Mouse (Mus musculus) gonadal fat pad, adult 2 months (tissue): ENCODE measurements around the gene Hist1h4b. TPM values are rescaled to one million over a fixed set of nuclear protein-coding genes. Genes with fewer than 3 reads are reported as not detected.
"Not testable (repeated sequence)": the region's sequence is repeated elsewhere in the genome, so short reads cannot be mapped to it uniquely, and the experiment has no call there.

Source experiments
- DNase-seq: peaks from one replicate; pipeline ENCODE4 v3.0.0-alpha.2; 2012; ENCODE audit warnings: low read depth
- polyA plus RNA-seq: library from polyadenylated mRNA; depleted of rRNA; stranded (reverse); fragments of >200 nt; gene quantifications from 2 replicates; pipeline ENCODE4 v1.2.3, GENCODE M21; 2012

Gene Hist1h4b
- polyA plus RNA-seq, 1 experiment: 0.82 TPM

DNA sequence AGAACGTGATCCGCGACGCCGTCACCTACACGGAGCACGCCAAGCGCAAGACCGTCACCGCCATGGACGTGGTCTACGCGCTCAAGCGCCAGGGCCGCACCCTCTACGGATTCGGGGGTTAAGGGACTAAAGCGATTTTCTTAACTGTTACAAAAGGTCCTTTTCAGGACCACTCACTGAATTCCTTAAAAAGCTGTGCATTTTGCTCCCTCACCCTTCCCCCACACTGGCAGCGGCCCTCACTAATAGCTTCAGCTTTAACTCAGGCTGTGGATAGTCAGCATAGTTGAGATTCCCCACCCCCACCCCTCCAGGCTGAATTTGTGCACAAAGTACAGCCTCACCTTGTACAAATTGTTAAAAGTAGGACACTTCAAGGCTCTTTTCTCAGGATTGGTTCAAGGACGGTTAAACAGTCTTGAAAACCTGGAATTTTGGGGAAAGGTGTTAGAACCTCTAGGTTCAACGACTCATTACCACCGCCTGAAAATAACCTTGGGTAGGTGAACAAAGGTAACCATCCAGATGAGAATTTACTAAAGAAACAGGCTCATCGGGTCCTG, 479 bp downstream of the Hist1h4b start:
- DNase-seq: no peak

DNA sequence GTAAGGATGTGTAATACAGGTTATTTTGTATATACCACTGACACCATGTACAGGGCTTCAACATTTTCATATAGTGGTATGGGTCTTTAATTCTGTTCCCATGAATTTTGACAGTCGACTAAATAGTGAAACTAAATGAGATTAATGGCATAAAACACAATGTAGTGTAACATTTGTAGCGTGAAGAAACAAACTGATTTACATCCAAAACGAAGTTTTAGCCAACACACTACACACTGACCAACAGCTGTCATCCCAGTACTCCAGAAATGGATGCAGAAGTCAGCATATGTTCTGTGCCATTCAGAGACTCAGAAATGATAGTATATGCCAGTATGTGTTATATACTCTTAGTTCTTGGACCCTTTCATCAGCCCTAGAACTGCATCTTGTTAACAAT, 1.1 kb downstream of the Hist1h4b start:
- no peak for DNase-seq

GRCm38 (mm10) chr13:23759251-23759771, 2.5 kb downstream of the Hist1h4b start:
- no peak for DNase-seq

DNA sequence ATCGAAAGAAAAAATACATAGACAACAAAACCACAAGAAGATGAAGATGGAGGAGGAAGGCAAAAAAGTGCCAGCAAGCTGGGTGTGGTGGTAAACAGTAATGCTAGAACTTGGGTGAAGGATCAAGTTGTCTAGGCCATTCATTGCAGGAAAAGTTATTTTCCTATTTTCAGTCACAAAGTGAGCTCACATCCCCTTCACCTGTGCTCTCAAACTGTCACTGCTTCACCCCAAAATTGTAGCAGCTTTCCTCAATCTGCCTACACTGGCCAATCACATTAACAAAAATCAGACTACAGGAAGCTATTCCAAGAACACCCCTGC, 3.1 kb downstream of the Hist1h4b start:
- DNase-seq: no peak

- no peak for DNase-seq
Measured at GRCm38 (mm10) chr13:23760240-23760971, 3.6 kb downstream of the Hist1h4b start.

GRCm38 (mm10) chr13:23760972-23761864, 4.4 kb downstream of the Hist1h4b start, which contains the start of gene Hist1h4a:
Gene Hist1h4a, minus strand, starts transcription at chr13:23761230.
- DNase-seq: no peak

- DNase-seq: not testable (repeated sequence)
Measured at GRCm38 (mm10) chr13:23761871-23762821, 5.3 kb downstream of the Hist1h4b start, which contains the start of gene Hist1h3a. Gene Hist1h3a, minus strand, starts transcription at chr13:23762386.

GRCm38 (mm10) chr13:23763242-23763585, 6.4 kb downstream of the Hist1h4b start:
- DNase-seq: no peak

GRCm38 (mm10) chr13:23763586-23764323, 6.9 kb downstream of the Hist1h4b start, which contains the start of gene Hist1h1a:
Gene Hist1h1a, plus strand, starts transcription at chr13:23763666.
- DNase-seq: no peak

- DNase-seq: no peak
Measured at GRCm38 (mm10) chr13:23764324-23765171, 7.7 kb downstream of the Hist1h4b start.

- DNase-seq: no peak
Measured at GRCm38 (mm10) chr13:23765172-23765513, 8.3 kb downstream of the Hist1h4b start.

DNA sequence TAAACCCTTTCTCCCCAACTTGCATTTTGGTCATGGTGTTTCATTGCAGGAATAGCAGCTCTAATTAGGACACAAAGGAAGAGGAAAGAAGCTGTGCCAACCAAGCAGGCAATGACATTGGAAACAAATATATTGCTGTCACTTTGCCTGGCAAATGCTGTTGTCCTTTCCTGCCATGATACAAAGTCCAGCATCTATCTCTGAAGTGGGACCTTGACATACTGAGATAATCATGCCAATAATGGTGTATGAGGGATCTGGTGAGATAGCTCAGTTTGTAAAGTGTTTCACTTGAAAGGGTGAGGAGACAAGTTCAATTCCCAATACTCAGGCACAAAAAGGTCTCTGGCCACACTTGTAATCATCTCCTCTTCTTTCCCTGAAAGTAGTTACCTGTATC, 10.0 kb downstream of the Hist1h4b start:
- no peak for DNase-seq

GRCm38 (mm10) chr13:23768834-23769397, 12.1 kb downstream of the Hist1h4b start:
- DNase-seq: no peak

DNA sequence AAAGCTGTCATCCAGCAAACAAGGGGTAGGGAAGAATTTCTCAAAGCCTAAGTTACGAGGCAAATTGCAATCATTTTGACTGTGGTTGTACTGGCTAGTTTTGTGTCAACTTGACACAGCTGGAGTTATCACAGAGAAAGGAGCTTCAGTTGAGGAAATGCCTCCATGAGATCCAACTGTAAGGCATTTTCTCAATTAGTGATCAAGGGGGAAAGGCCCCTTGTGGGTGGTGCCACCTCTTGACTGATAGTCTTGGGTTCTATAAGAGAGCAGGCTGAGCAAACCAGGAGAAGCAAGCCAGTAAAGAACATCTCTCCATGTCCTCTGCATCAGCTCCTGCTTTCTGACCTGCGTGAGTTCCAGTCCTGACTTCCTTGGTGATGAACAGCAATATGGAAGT, 12.8 kb downstream of the Hist1h4b start, which contains the start of gene Trim38:
Trim38 (plus strand) TSS at position 301 of the 400 bp plus-strand sequence.
- DNase-seq: not testable (repeated sequence)

- no peak for DNase-seq
Measured at GRCm38 (mm10) chr13:23772561-23773313, 15.9 kb downstream of the Hist1h4b start.

DNA sequence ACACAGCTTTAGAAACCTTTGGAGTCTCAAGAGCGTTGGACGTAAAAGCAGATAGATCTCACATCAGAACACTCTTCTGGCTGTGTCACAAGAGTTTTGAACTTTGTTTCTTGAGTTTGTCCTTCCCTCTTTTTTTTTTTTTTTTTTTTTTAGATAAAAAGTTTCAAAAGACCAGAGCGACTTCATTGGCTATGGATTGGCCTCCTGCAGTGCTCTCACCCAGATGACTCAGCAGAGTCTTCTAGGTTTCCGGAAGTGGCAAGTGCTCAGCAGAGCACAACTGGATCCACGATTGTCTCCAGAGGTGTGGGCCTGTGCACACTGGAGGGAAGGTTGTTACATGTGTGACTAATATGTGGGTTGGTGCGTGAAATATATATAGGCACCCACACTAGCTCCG, 21.5 kb downstream of the Hist1h4b start:
- DNase-seq: no peak

DNA sequence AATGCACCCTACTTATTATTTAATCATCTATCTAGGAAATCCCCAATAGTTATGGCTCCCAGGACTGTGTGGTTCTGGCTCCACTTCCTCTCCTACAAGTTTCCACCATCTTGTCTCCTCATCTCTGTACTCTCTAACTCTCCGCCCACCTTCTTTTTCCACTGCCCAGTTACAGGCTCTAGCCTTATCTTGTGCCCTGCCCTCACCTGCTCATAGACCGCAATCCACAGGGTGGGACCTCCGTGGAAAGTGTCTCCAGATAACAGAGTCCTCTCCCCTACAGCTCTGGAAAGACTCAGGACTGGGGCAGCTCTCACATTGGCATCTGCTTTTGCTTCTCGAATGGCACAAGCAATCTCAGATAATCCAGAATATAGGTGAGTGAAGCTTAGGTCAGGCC, 22.2 kb downstream of the Hist1h4b start:
- no peak for DNase-seq

GRCm38 (mm10) chr13:23792520-23792919, 35.7 kb downstream of the Hist1h4b start:
- no peak for DNase-seq
